ENCODE assay signal across 25 mouse cellular contexts in genomic region chr2:6374216-6374615, GRCm38 (mm10). TPM values are rescaled to one million over a fixed set of nuclear protein-coding genes. Genes with fewer than 3 reads are reported as not detected.
DNase-seq lines count a peak whose midpoint lies in the region; ATAC-seq and TF ChIP-seq lines count a peak whose summit lies in the region.
"Had no signal": no experiment of that assay in that cellular context is flagged by ENCODE, and none has a peak within 500 bp of the region (broad histone marks: within the 10 kb centered on the region; RNA-seq: fewer than 3 reads in every experiment).

No protein-coding gene starts in this region.

- H3K9me3 ChIP-seq in heart, embryonic 10.5 days: no peaks in the 10 kb centered on the region
- H3K9me3 ChIP-seq in ES-Bruce4 (replicated peaks; ENCODE audit: control insufficient read depth, insufficient read depth, low read length, poor library complexity, severe bottlenecking): no peaks in the 10 kb centered on the region
- H3K9me3 ChIP-seq in hindbrain, postnatal 0 days (ENCODE audit: low read length): no peaks in the 10 kb centered on the region
- H3K9me3 ChIP-seq: embryonic facial prominence, embryonic 10.5 days; forebrain, embryonic 10.5 days; intestine, embryonic 15.5 days; limb, embryonic 12.5 days had no signal

- 0 out of 2 replicates have a peak overlapping the region, but pooled peaks have one; percentile 8 for H3K4me2 ChIP-seq in hindbrain, postnatal 0 days (ENCODE audit: low read depth, low read length)
- H3K4me2 ChIP-seq: intestine, embryonic 15.5 days; limb, embryonic 12.5 days; liver, embryonic 11.5 days had no signal

- intact Hi-C loops in heart, postnatal 25 days (cut with DNase I): no loop called here

- 0 out of 2 replicates have a peak, but pooled peaks have one; percentile 48 for TF ChIP-seq EP300 in ES-Bruce4 (IDR thresholded peaks at IDR 0.05; ENCODE audit: insufficient read depth, low read depth, low read length)

- H3K4me3 ChIP-seq in heart, embryonic 10.5 days: no peak overlapping the region
- no peak overlapping the region for H3K4me3 ChIP-seq in ES-Bruce4 (ENCODE audit: low read depth, low read length)
- H3K4me3 ChIP-seq in hindbrain, postnatal 0 days (ENCODE audit: low read length): no peak overlapping the region
- H3K4me3 ChIP-seq: embryonic facial prominence, embryonic 10.5 days; forebrain, embryonic 10.5 days; heart, adult 2 months; intestine, embryonic 15.5 days; limb, embryonic 12.5 days had no signal

- no peak for TF ChIP-seq CTCF in ES-Bruce4 (IDR thresholded peaks at IDR 0.05; ENCODE audit: low read depth, low read length)
- TF ChIP-seq CTCF in hindbrain, postnatal 0 days (IDR thresholded peaks at IDR 0.05; ENCODE audit: low read depth): no peak

- whole genome bisulfite sequencing in heart, embryonic 10.5 days: 86% methylated on average over 14 of the region's 14 CpGs
- WGBS in hindbrain, postnatal 0 days: 51% methylated on average over 14 of the region's 14 CpGs

- H3K36me3 ChIP-seq in heart, embryonic 10.5 days: no peaks in the 10 kb centered on the region
- H3K36me3 ChIP-seq in ES-Bruce4 (ENCODE audit: control insufficient read depth, insufficient read depth, low read length, poor library complexity, severe bottlenecking): no peaks in the 10 kb centered on the region
- no peaks in the 10 kb centered on the region for H3K36me3 ChIP-seq in hindbrain, postnatal 0 days (ENCODE audit: insufficient read depth, low read length)
- H3K36me3 ChIP-seq: embryonic facial prominence, embryonic 10.5 days; forebrain, embryonic 10.5 days; intestine, embryonic 15.5 days; limb, embryonic 12.5 days had no signal

- no peaks in the 10 kb centered on the region for H3K27me3 ChIP-seq in heart, embryonic 10.5 days (ENCODE audit: insufficient read depth, poor library complexity, severe bottlenecking)
- no peaks in the 10 kb centered on the region for H3K27me3 ChIP-seq in ES-Bruce4 (ENCODE audit: control insufficient read depth, insufficient read depth, low read length, poor library complexity, severe bottlenecking)
- no peaks in the 10 kb centered on the region for H3K27me3 ChIP-seq in hindbrain, postnatal 0 days (ENCODE audit: insufficient read depth, low read length)
- H3K27me3 ChIP-seq: intestine, embryonic 15.5 days; limb, embryonic 12.5 days had no signal

- peak; percentile 72 for DNase-seq in heart, embryonic 10.5 days (ENCODE audit: low spot score)
- DNase-seq in heart, postnatal 25 days (ENCODE audit: low spot score): no peak
- DNase-seq in ZHBTc4 (ENCODE audit: low read depth, low spot score) (peak; percentile 72), adipocyte (ENCODE audit: low spot score) (no peak)
- DNase-seq in hindbrain, postnatal 0 days (ENCODE audit: low spot score): no peak
- DNase-seq in cerebellum, postnatal 36 days: no peak
- DNase-seq: adrenal gland, postnatal 25 days; cerebellum, adult 8-10 months; gastrocnemius, postnatal 10 days; heart, adult 2 months; heart, postnatal 4 days; kidney, adult 9 months; kidney, postnatal 25 days; layer of hippocampus, postnatal 36 days; liver, postnatal 0 days; lung, postnatal 10 days; midbrain, embryonic 14.5 days; right cerebral cortex, postnatal 14 days had no signal

- H3K9ac ChIP-seq in ES-Bruce4 (ENCODE audit: low read depth, poor library complexity, severe bottlenecking): no peak overlapping the region
- no peak overlapping the region for H3K9ac ChIP-seq in hindbrain, postnatal 0 days (replicated peaks; ENCODE audit: low read length)
- H3K9ac ChIP-seq: intestine, embryonic 15.5 days; limb, embryonic 12.5 days; liver, postnatal 0 days had no signal

- H3K27ac ChIP-seq in heart, embryonic 10.5 days: no peak overlapping the region
- no peak overlapping the region for H3K27ac ChIP-seq in ES-Bruce4 (ENCODE audit: insufficient read depth, low read length)
- no peak overlapping the region for H3K27ac ChIP-seq in hindbrain, postnatal 0 days
- H3K27ac ChIP-seq: embryonic facial prominence, embryonic 10.5 days; forebrain, embryonic 10.5 days; heart, adult 2 months; intestine, embryonic 15.5 days; limb, embryonic 12.5 days had no signal

- TF ChIP-seq POLR2A in ES-Bruce4 (IDR thresholded peaks at IDR 0.05; ENCODE audit: insufficient read depth, low read length): no peak

- peaks cover 17% of the 10 kb centered on the region for H3K4me1 ChIP-seq in heart, embryonic 10.5 days
- peaks cover 4% of the 10 kb centered on the region for H3K4me1 ChIP-seq in ES-Bruce4 (ENCODE audit: control insufficient read depth, insufficient read depth, low read length)
- no peaks in the 10 kb centered on the region for H3K4me1 ChIP-seq in hindbrain, postnatal 0 days (ENCODE audit: insufficient read depth, low read length)

- no peak for ATAC-seq in hindbrain, postnatal 0 days
- ATAC-seq: forebrain, embryonic 16.5 days; intestine, embryonic 15.5 days; liver, postnatal 0 days had no signal

RNA-seq across cellular contexts. Expression of gene Usp6nl, which starts 51.7 kb away (rescaled TPM):
- 6.5 and 8.9 TPM in 2 replicates for polyA plus RNA-seq in heart, embryonic 10.5 days (2016; fragmentation: Nextera tagmentation; extraction: Ambion mirVana)
- 1 to 10 TPM; 6.3 to 6.7 TPM for total RNA-seq in heart, postnatal 25 days (2021)
- 29.5 and 36.7 TPM in 2 replicates for polyA plus RNA-seq in ES-Bruce4 (2011; ENCODE audit: insufficient read depth, insufficient read length, low read depth, missing spikeins)
- 16.8 and 24.0 TPM in 2 replicates for total RNA-seq in hindbrain, postnatal 0 days (2014; rRNA removed)
- 6.9 and 7.8 TPM in 2 replicates for polyA plus RNA-seq in hindbrain, postnatal 0 days (2015; fragmentation: Nextera tagmentation; extraction: Ambion mirVana)

Comparison
In these comparisons a context has a peak if more than half of its experiments do, and no peak if none do; other contexts are left out.
1. DNase-seq: peak in heart, embryonic 10.5 days (single experiment) and ZHBTc4 (single experiment); none in heart, postnatal 25 days (single experiment), hindbrain, postnatal 0 days (single experiment), cerebellum, postnatal 36 days (0 of 2) and adipocyte (single experiment).